Mouse (Mus musculus) C2C12 (cell line): ENCODE data around the gene Fam208a.

Experiments used
- CTCF ChIP-seq: IDR thresholded peaks from one replicate; pipeline ENCODE4 v1.5.1; 2011; ENCODE audit not compliant: control insufficient read depth, insufficient read depth, insufficient read length
- USF1 ChIP-seq: IDR thresholded peaks from one replicate; pipeline ENCODE4 v1.6.1; 2011; ENCODE audit warnings: low read depth, mild to moderate bottlenecking, control low read depth, moderate library complexity

GRCm38 (mm10) chr14:27440921-27441320 is 12.3 kb downstream of the Fam208a start:
- TF ChIP-seq USF1 (no peak), CTCF (no peak)
